Mouse (Mus musculus) midbrain, embryonic 16.5 days (tissue): Measurements from ENCODE around the gene Gm5662. TPM values are rescaled to one million over a fixed set of nuclear protein-coding genes. Genes with fewer than 3 reads are reported as not detected.
"Not testable (repeated sequence)": the region's sequence is repeated elsewhere in the genome, so short reads cannot be mapped to it uniquely, and the experiment has no call there.

Experiments used
- ATAC-seq: fragments of 200-750 bp; cut with Nextera tagmentation; 2 replicates; pipeline ENCODE4 v1.8.0; 2017; ENCODE audit warnings: moderate TSS enrichment
- H3K27ac ChIP-seq: fragments of 300-500 bp; sonication (generic); 2 replicates; pipeline ENCODE4 v1.5.1; 2014; ENCODE audit warnings: mild to moderate bottlenecking, low read length, mixed read lengths
- H3K27me3 ChIP-seq: fragments of 300-500 bp; sonication (generic); 2 replicates; pipeline ENCODE4 v1.6.1; 2014; ENCODE audit warnings: low read depth, low read length, mixed read lengths; ENCODE audit not compliant: control insufficient read depth, insufficient read depth
- H3K36me3 ChIP-seq: fragments of 300-500 bp; sonication (generic); 2 replicates; pipeline ENCODE4 v1.6.1; 2014; ENCODE audit warnings: mild to moderate bottlenecking, low read length, moderate library complexity, mixed read lengths; ENCODE audit not compliant: control insufficient read depth, insufficient read depth
- H3K4me1 ChIP-seq: fragments of 300-500 bp; sonication (generic); 2 replicates; pipeline ENCODE4 v1.6.1; 2014; ENCODE audit warnings: mild to moderate bottlenecking, low read length, mixed read lengths; ENCODE audit not compliant: control insufficient read depth, insufficient read depth
- H3K4me2 ChIP-seq: fragments of 300-500 bp; sonication (generic); 2 replicates; pipeline ENCODE4 v1.6.1; 2014; ENCODE audit warnings: mild to moderate bottlenecking, low read length, mixed read lengths
- H3K4me3 ChIP-seq: fragments of 300-500 bp; sonication (generic); 2 replicates; pipeline ENCODE4 v1.5.1; 2014; ENCODE audit warnings: low read depth, mild to moderate bottlenecking, low read length, moderate library complexity, mixed read lengths
- H3K9ac ChIP-seq: fragments of 300-500 bp; sonication (generic); 2 replicates; pipeline ENCODE4 v1.6.1; 2014; ENCODE audit warnings: low read depth, low read length, mixed read lengths
- H3K9me3 ChIP-seq: fragments of 300-500 bp; sonication (generic); replicated peaks from 2 replicates; pipeline ENCODE4 v1.6.1; 2014; ENCODE audit warnings: mild to moderate bottlenecking, low read length, mixed read lengths; ENCODE audit not compliant: control insufficient read depth, poor library complexity, severe bottlenecking
- WGBS: fragments of 180-500 bp; shearing (Covaris S2); extraction: QIAGEN DNeasy Blood & Tissue Kit; methylation state at CpG from one replicate; pipeline ENCODE4 v1.1.7; 2014; 5-methylcytosine and 5-hydroxymethylcytosine counted together
- polyA plus RNA-seq: library from polyadenylated mRNA; unstranded; fragments of >200 nt; fragmentation: Nextera tagmentation; extraction: Ambion mirVana; gene quantifications from 2 replicates; pipeline ENCODE4 v1.2.1, GENCODE M21; 2015

Gene Gm5662
- polyA plus RNA-seq = not detected in 2 replicates

DNA sequence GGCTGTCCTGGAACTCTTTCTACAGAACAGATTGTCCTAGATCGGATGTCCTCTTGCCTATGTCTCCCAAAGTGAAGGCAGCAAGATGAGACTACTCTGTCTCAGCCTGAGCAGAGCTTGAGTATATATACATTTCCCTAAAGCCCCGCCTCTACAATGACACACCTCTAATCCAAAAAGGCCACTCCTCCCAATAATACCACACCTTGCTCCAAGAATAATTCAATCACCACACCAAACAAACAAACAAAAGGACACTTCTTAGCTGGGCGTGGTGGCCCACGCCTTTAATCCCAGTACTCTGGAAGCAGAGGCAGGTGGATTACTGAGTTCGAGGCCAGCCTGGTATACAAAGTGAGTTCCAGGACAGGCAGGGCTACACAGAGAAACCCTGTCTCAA is at the start of gene Gm5662:
TSS of gene Gm5662 (minus strand) at position 101 of the 400 bp plus-strand sequence.
- not testable (repeated sequence) for H3K9me3 ChIP-seq, H3K4me2 ChIP-seq, H3K4me3 ChIP-seq, H3K27me3 ChIP-seq, H3K27ac ChIP-seq, H3K36me3 ChIP-seq, ATAC-seq, H3K4me1 ChIP-seq, H3K9ac ChIP-seq
- WGBS = 85% methylated on average over 5 of the region's 5 CpGs

- WGBS = 91% methylated on average over 2 of the region's 2 CpGs
- not testable (repeated sequence) for H3K4me3 ChIP-seq, ATAC-seq, H3K27ac ChIP-seq, H3K9me3 ChIP-seq, H3K36me3 ChIP-seq, H3K27me3 ChIP-seq, H3K4me1 ChIP-seq, H3K4me2 ChIP-seq, H3K9ac ChIP-seq
Observed at GRCm38 (mm10) chr12:88323926-88324325, 49.6 kb upstream of the Gm5662 start, which contains the start of gene Gm5039. Gm5039 (minus strand) TSS chr12:88324026.

DNA sequence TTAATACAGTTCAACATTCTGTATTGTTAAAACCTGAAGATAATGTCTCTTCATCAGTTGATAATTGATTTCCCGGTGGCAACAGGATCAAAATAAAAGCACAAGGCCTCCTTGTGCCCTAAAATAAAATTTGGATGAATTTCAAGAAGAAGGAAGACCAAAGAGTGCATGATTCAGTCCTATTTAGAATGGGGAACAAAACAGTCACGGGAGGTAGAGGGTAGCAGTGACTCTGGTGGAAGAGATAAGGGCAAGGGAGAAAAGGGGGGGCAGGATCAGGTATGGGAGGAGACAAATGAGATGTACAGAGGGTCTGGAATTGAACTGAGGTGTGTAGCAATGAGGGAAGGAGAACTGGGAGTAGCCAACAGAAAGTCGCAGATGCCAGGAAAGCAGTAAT is 40.3 kb upstream of the Gm5662 start:
- no peak overlapping the region for H3K27ac ChIP-seq
- no peaks in the 10 kb centered on the region for H3K9me3 ChIP-seq
- no peaks in the 10 kb centered on the region for H3K36me3 ChIP-seq
- no peaks in the 10 kb centered on the region for H3K4me1 ChIP-seq
- H3K4me3 ChIP-seq = no peak overlapping the region
- 81% methylated on average over 3 of the region's 3 CpGs for WGBS
- no peak for ATAC-seq
- H3K27me3 ChIP-seq = no peaks in the 10 kb centered on the region
- no peak overlapping the region for H3K9ac ChIP-seq
- H3K4me2 ChIP-seq = no peak overlapping the region

DNA sequence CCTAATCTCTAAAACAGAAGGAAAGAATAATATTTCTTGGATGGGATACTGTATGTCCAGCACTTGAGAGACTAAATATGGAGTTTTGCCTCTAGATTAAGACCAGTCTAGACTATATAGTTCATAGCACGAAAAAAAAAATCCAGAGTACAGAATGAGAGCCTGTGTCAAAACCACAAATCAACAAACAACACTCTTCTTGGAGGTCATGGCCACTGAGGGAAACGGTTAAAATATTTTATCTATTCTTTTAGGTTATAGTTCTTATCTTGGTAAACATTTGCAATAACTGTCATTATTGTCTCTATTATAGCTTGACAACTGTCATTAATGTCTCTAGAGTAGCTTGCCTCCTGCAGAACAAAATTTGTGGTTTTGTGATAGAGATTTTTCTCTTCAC is 22.9 kb upstream of the Gm5662 start:
- not testable (repeated sequence) for H3K4me1 ChIP-seq, H3K9ac ChIP-seq, H3K4me2 ChIP-seq, ATAC-seq, H3K9me3 ChIP-seq, H3K4me3 ChIP-seq, H3K27me3 ChIP-seq, H3K36me3 ChIP-seq, H3K27ac ChIP-seq
- 67% methylated on average over 2 of the region's 2 CpGs for WGBS

GRCm38 (mm10) chr12:88293082-88293481 is 18.8 kb upstream of the Gm5662 start:
- not testable (repeated sequence) for H3K4me1 ChIP-seq, H3K9ac ChIP-seq, H3K4me3 ChIP-seq, H3K9me3 ChIP-seq, H3K27ac ChIP-seq, H3K4me2 ChIP-seq, H3K27me3 ChIP-seq, H3K36me3 ChIP-seq, ATAC-seq
- WGBS = 83% methylated on average over 4 of the region's 4 CpGs

- not testable (repeated sequence) for H3K4me2 ChIP-seq, H3K27ac ChIP-seq, H3K9ac ChIP-seq, H3K36me3 ChIP-seq, H3K4me3 ChIP-seq, H3K4me1 ChIP-seq, H3K27me3 ChIP-seq, ATAC-seq, H3K9me3 ChIP-seq
- 92% methylated on average over 4 of the region's 5 CpGs for WGBS
Observed at GRCm38 (mm10) chr12:88285224-88285623, 10.9 kb upstream of the Gm5662 start.

DNA sequence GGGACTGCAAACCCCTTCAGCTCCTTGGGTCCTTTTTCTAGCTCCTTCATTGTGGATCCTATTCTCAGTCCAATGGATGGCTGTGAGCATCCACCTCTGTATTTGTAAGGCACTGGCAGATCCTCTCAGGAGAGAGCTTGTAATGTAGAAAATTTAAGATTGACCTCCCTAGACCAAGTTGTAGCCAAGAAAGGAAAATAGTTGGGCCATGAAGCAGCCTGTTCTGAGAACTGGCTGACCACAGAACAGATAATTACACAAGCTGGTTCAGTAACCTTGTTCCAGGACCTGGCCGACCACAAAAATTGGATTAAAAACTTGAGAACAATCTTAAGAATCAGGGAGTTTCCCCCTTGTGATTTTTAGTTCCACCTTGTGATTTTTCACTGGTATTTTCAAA is 17.1 kb downstream of the Gm5662 start:
- WGBS = 53% methylated on average over 1 of the region's 1 CpGs
- no peak for ATAC-seq
- Histone ChIP-seq H3K36me3 (no peaks in the 10 kb centered on the region), H3K4me1 (no peaks in the 10 kb centered on the region), H3K4me3 (no peak overlapping the region), H3K27me3 (no peaks in the 10 kb centered on the region), H3K9me3 (no peaks in the 10 kb centered on the region), H3K27ac (no peak overlapping the region), H3K4me2 (no peak overlapping the region), H3K9ac (no peak overlapping the region)

- H3K9ac ChIP-seq, H3K9me3 ChIP-seq, ATAC-seq, H3K27me3 ChIP-seq, H3K4me1 ChIP-seq, H3K27ac ChIP-seq, H3K4me3 ChIP-seq, H3K36me3 ChIP-seq, H3K4me2 ChIP-seq: not testable (repeated sequence)
- WGBS = 71% methylated on average over 2 of the region's 2 CpGs
Observed at GRCm38 (mm10) chr12:88255917-88256316, 18.4 kb downstream of the Gm5662 start.

DNA sequence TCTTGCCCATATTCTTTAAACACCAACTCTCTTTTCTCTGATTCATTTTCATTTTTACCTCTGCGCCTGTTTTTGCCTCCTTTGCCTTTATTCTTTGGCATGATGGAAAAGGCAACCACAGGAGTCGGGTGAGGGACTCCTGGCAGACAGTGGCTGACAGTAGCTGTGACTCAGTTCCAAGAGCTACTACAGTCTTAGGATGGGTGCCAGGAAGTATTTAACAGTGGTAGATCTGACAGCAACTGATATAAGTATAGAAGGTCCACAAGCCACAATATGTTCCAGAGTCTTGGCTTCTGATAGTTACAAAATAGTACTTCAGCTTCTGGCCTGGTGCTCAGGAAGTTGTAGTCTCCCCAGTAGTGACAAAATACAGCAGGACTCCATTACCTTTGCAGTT is 24.3 kb downstream of the Gm5662 start, which contains the start of gene Gm8332:
TSS of gene Gm8332 (minus strand) at position 101 of the 400 bp plus-strand sequence.
- H3K27me3 ChIP-seq, ATAC-seq, H3K4me1 ChIP-seq, H3K36me3 ChIP-seq, H3K4me2 ChIP-seq, H3K4me3 ChIP-seq, H3K9me3 ChIP-seq, H3K27ac ChIP-seq, H3K9ac ChIP-seq: not testable (repeated sequence)
- WGBS = 55% methylated on average over 1 of the region's 2 CpGs

- not testable (repeated sequence) for H3K4me3 ChIP-seq, H3K27ac ChIP-seq, H3K27me3 ChIP-seq, H3K4me1 ChIP-seq, ATAC-seq, H3K36me3 ChIP-seq, H3K9me3 ChIP-seq, H3K9ac ChIP-seq, H3K4me2 ChIP-seq
Observed at GRCm38 (mm10) chr12:88245786-88246185, 28.5 kb downstream of the Gm5662 start.
